Mouse (Mus musculus) liver, embryonic 14.5 days (tissue): ENCODE data around the gene Ldhd. TPM values are rescaled to one million over a fixed set of nuclear protein-coding genes. Genes with fewer than 3 reads are reported as not detected.
"Not testable (repeated sequence)": the region's sequence is repeated elsewhere in the genome, so short reads cannot be mapped to it uniquely, and the experiment has no call there.

Experiments
- ATAC-seq: fragments of 200-750 bp; cut with Nextera tagmentation; 2 replicates; pipeline ENCODE4 v1.8.0; 2017; ENCODE audit warnings: moderate number of reproducible peaks, mild to moderate bottlenecking, moderate library complexity; ENCODE audit not compliant: insufficient read depth
- DNase-seq, 3 experiments: peaks; one replicate each; pipeline ENCODE4 v3.0.0-alpha.2; 2012 to 2013; ENCODE audit warnings: low read depth in 3 of 3, low spot score in 3 of 3
- H3K27ac ChIP-seq: fragments of 300-500 bp; sonication (generic); 2 replicates; pipeline ENCODE4 v1.5.1; 2014; ENCODE audit warnings: moderate library complexity, mild to moderate bottlenecking, control low read depth, inconsistent platforms
- H3K27me3 ChIP-seq: fragments of 300-500 bp; sonication (generic); 2 replicates; pipeline ENCODE4 v1.6.1; 2014; ENCODE audit warnings: mild to moderate bottlenecking, low read length, moderate library complexity; ENCODE audit not compliant: control insufficient read depth, insufficient read depth
- H3K36me3 ChIP-seq: fragments of 300-500 bp; sonication (generic); replicated peaks from 2 replicates; pipeline ENCODE4 v1.6.1; 2014; ENCODE audit warnings: low read depth; ENCODE audit not compliant: control insufficient read depth, insufficient read depth
- H3K4me1 ChIP-seq, 2 experiments: fragments of 200-500 bp in 1 of 2; fragments of 300-500 bp in 1 of 2; sonication (generic) in 1 of 2; replicated peaks; 2 replicates each; pipeline ENCODE4 v1.6.1; 2012 to 2014; ENCODE audit warnings: antibody characterized with exemption in 1 of 2, inconsistent platforms in 1 of 2, low read length in 1 of 2; ENCODE audit not compliant: control insufficient read depth in 2 of 2, insufficient read depth in 2 of 2
- H3K4me2 ChIP-seq: fragments of 300-500 bp; sonication (generic); 2 replicates; pipeline ENCODE4 v1.6.1; 2014; ENCODE audit warnings: low read depth, mild to moderate bottlenecking, control low read depth, moderate library complexity
- H3K4me3 ChIP-seq, 2 experiments: fragments of 200-500 bp in 1 of 2; fragments of 300-500 bp in 1 of 2; sonication (generic) in 1 of 2; 2 replicates each; pipeline ENCODE4 v1.5.1; 2012 to 2014; ENCODE audit warnings: low read depth in 2 of 2, low read length in 2 of 2, mild to moderate bottlenecking in 2 of 2, control low read depth in 1 of 2, inconsistent platforms in 1 of 2, moderate library complexity in 1 of 2; ENCODE audit not compliant: insufficient read depth in 1 of 2
- H3K9ac ChIP-seq: fragments of 300-500 bp; sonication (generic); replicated peaks from 2 replicates; pipeline ENCODE4 v1.6.1; 2014; ENCODE audit warnings: mild to moderate bottlenecking, control low read depth, moderate library complexity
- H3K9me3 ChIP-seq: fragments of 300-500 bp; sonication (generic); 2 replicates; pipeline ENCODE4 v1.6.1; 2016; ENCODE audit warnings: low read length, mixed read lengths; ENCODE audit not compliant: control insufficient read depth
- CTCF ChIP-seq: IDR thresholded peaks from 2 replicates; pipeline ENCODE4 v1.5.1; 2016; ENCODE audit warnings: antibody characterized with exemption, low read depth, control low read depth
- EP300 ChIP-seq: IDR thresholded peaks from 2 replicates; pipeline ENCODE4 v1.6.1; 2016; ENCODE audit warnings: antibody characterized with exemption, low read depth
- WGBS: fragments of 180-500 bp; shearing (Covaris S2); extraction: QIAGEN DNeasy Blood & Tissue Kit; methylation state at CpG from one replicate; pipeline ENCODE4 v1.1.7; 2014; ENCODE audit not compliant: insufficient replicate concordance; 5-methylcytosine and 5-hydroxymethylcytosine counted together
- polyA plus RNA-seq, 2 experiments: library from polyadenylated mRNA; depleted of rRNA in 1 of 2; stranded (reverse) in 1 of 2; unstranded in 1 of 2; fragments of >200 nt; fragmentation: Nextera tagmentation in 1 of 2; extraction: Ambion mirVana in 1 of 2; gene quantifications; 2 replicates each; pipeline versions ENCODE4 v1.2.1 to v1.2.3; 2012 to 2014

The Ldhd gene
- polyA plus RNA-seq, 2 experiments = 0.09 to 0.10 TPM

DNA sequence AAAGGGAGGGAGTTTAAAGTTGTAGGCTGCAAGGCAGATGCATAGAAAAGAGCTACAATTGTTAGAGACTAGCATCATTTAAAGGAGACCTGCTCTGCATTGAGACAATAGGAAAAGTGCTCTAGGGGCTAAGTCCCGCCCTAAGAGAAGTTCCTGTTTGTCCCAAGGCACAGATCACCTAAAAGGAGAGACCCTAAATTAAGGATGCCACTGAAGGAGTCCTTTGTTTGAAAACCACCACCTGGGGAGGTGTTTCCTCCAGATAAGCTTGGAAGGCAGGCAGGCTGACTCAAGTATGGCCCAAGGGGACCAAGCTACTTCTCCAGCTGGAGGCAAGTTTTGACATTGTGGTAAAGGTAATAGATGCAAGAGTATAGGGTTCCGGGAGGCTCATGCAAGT, 18.7 kb upstream of the Ldhd start:
- no peak overlapping the region for H3K27ac ChIP-seq
- no peak for ATAC-seq
- WGBS = 24% methylated on average over 2 of the region's 2 CpGs
- no peaks in the 10 kb centered on the region for H3K27me3 ChIP-seq
- no peak for DNase-seq
- H3K4me3 ChIP-seq = no peak overlapping the region
- no peaks in the 10 kb centered on the region for H3K9me3 ChIP-seq
- no peak overlapping the region for H3K4me2 ChIP-seq
- H3K9ac ChIP-seq = no peak overlapping the region
- TF ChIP-seq EP300 = no peak
- no peak for TF ChIP-seq CTCF
- H3K36me3 ChIP-seq = no peaks in the 10 kb centered on the region
- H3K4me1 ChIP-seq = peaks cover 5 to 8% of the 10 kb centered on the region in 2 experiments; a peak in 3 of 4 replicates

DNA sequence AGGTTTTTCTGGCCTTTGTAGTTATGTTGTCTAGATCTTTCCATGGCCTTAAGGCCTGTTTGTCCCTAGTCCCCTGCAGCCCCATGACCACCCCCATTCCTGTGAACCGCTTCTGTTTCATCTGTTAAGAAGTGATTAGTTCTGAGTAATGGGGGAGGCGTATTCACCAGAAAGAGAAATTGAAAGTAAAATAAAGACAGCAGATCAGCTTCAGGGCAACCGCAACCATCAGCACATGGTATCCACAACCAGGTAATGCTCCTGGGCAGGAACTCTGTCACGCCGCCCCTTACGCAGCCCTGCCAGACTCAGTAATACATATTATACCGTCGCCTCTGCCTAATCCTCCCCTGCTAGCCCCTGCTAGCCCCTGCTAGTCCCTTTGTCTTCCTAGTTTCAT, 15.5 kb upstream of the Ldhd start:
- Histone ChIP-seq H3K4me2 (no peak overlapping the region), H3K27me3 (no peaks in the 10 kb centered on the region), H3K27ac (no peak overlapping the region), H3K9me3 (no peaks in the 10 kb centered on the region), H3K36me3 (no peaks in the 10 kb centered on the region), H3K4me1 (peaks cover 13 to 18% of the 10 kb centered on the region in 2 experiments), H3K4me3 (no peak overlapping the region), H3K9ac (no peak overlapping the region)
- 80% methylated on average over 8 of the region's 8 CpGs for WGBS
- no peak for DNase-seq
- no peak for ATAC-seq
- TF ChIP-seq EP300 = no peak
- no peak for TF ChIP-seq CTCF

DNA sequence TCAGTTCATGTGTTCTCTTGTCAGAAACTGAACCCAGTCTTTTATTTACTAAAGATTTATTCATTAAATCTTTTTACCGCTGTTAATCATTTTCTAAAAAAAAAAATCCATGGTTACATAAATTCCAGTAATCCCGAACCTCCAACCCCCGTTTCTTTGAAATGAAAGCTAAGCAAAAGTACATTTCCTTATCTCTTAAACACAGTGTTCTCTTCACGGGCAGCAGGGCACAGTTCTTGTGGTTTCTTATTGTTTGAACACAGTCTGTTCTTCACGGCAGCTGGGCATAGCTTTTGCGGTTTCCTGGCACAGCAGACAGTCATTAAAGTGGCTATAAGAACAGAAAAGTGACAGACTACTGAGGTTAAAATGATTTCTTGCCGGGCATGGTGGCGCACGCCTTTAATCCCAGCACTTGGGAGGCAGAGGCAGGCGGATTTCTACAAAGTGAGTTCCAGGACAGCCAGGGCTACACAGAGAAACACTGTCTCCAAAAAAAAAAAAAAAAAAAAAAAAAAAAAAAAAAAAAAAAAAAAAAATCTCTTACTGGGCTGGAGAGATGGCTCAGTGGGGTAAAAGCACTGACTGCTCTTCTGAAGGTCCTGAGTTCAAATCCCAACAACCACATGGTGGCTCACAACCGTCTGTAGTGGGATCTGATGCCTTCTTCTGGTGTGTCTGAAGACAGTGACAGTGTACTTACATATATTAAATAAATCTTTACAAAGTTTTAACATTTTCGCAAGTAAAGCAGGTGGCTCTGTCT, 14.3 kb upstream of the Ldhd start:
- Histone ChIP-seq H3K27ac (peak overlapping the region; percentile 66), H3K4me3 (peak overlapping the region; percentile 69 to 89), H3K4me2 (peak overlapping the region; percentile 97), H3K4me1 (peaks cover 13 to 18% of the 10 kb centered on the region in 2 experiments), H3K9ac (peak overlapping the region; percentile 83)
- WGBS = 16% methylated on average over 12 of the region's 12 CpGs
- not testable (repeated sequence) for H3K9me3 ChIP-seq, H3K36me3 ChIP-seq, H3K27me3 ChIP-seq, ATAC-seq
- TF ChIP-seq EP300 = peak; percentile 59
- DNase-seq = peak; percentile 50 to 77 (median 51)

DNA sequence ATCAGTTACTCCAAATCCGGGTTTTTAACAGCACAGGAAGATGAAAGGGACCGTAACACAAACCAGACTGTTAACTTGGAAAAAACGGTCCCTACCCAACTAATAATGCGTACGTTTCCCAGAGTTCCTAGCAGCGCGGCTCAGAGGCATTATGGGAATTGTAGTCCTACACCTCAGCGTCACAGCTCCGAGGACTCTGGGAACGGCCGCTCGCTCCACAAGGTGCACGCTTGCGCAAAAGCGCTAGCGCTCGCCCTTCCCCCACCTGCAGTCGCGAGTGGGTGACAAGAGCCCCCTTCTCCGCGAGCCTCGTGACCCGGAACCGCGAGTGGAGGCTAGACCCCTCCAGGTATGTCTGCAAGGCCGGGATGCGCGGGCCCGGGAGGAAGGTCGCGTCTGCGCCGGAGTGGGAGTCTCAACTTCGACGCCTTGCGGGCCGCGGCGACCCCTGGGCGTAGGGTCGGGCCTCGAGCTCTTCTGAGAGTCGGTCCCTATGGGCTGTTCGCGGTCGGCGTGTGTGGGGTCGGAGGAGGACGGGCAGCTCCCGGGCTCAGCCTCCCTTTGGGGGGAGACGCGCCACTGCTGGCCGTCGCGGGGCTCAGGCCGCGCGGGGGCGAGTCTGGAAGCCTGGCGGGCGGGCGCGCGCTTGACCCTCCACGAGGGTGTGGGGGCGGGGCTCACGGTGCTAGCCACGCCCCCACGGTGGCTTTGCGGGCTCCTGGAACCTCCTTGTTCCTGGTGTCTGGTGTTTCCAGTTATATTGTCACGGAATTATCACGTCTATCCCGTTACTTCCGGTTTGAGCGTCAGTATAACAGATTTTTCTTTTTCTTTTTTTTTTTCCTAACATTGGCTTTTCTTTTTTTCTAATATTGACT, 13.3 kb upstream of the Ldhd start, which contains the start of gene Zfp1:
Gene Zfp1, plus strand, starts transcription at position 138 of the 878 bp plus-strand sequence.
- ATAC-seq = peak; percentile 94
- TF ChIP-seq CTCF = no peak
- no peak for TF ChIP-seq EP300
- H3K27me3 ChIP-seq = no peaks in the 10 kb centered on the region

DNA sequence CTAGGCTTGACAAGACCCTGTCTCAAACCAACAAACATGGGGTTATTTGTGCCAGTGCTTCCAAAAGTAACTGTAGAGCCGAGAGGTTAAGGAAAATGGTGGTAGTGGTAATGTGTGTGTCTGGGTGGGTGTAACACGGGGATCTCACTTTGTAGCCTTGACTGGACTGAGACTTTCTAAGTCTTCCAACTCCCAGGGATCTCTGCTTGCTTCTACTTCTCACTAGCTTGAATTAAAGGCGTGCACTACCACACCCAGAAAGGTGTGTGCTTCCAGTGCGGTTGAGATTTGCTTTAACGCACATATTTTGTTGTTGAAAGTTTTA, 12.7 kb upstream of the Ldhd start:
- Histone ChIP-seq H3K4me1 (peaks cover 11 to 14% of the 10 kb centered on the region in 2 experiments), H3K36me3 (no peaks in the 10 kb centered on the region), H3K27ac (peak overlapping the region; percentile 59), H3K4me3 (peak overlapping the region; percentile 69 to 89), H3K27me3 (no peaks in the 10 kb centered on the region), H3K9ac (peak overlapping the region; percentile 64), H3K9me3 (no peaks in the 10 kb centered on the region), H3K4me2 (peak overlapping the region; percentile 97)
- no peak for TF ChIP-seq EP300
- no peak for DNase-seq
- peak; percentile 34 for ATAC-seq
- under 1% methylated on average over 5 of the region's 5 CpGs for WGBS

More for the DNA sequence above, 13.3 kb upstream of the Ldhd start, which contains the start of gene Zfp1:
- peak; percentile 80 to 87 (median 81) for DNase-seq
- peak within 1 kb of the TSS; percentile 66 for H3K27ac ChIP-seq
- H3K4me2 ChIP-seq = peak within 1 kb of the TSS; percentile 97
- H3K9ac ChIP-seq = peak within 1 kb of the TSS; percentile 83
- H3K4me3 ChIP-seq = peak within 1 kb of the TSS; percentile 69 to 89
- WGBS = under 1% methylated on average over 69 of the region's 75 CpGs
- H3K9me3 ChIP-seq = no peaks in the 10 kb centered on the region
- H3K4me1 ChIP-seq = peaks cover 13 to 15% of the 10 kb centered on the region in 2 experiments
- H3K36me3 ChIP-seq = no peaks in the 10 kb centered on the region
